Mouse (Mus musculus): ENCODE results near the gene Fgfr4. TPM values are rescaled to one million over a fixed set of nuclear protein-coding genes. Genes with fewer than 3 reads are reported as not detected.
"Not testable (repeated sequence)": the region's sequence is repeated elsewhere in the genome, so short reads cannot be mapped to it uniquely, and the experiment has no call there.

Gene Fgfr4
- polyA plus RNA-seq, 1 experiment from 2014 or later = 1.1 TPM

GRCm38 (mm10) chr13:55191535-55191934, 39.1 kb downstream of the Fgfr4 start:
- Histone ChIP-seq H3K27me3 (replicated peaks) (no peaks in the 10 kb centered on the region), H3K9ac (no peak overlapping the region), H3K4me2 (no peak overlapping the region), H3K36me3 (no peaks in the 10 kb centered on the region), H3K4me3 (no peak overlapping the region), H3K9me3 (no peaks in the 10 kb centered on the region), H3K4me1 (peaks cover 15% of the 10 kb centered on the region), H3K27ac (replicated peaks) (no peak overlapping the region)
- WGBS = 87% methylated on average over 5 of the region's 5 CpGs
- ATAC-seq (ENCODE audit: extremely low read depth, insufficient number of reproducible peaks, low FRiP score, low TSS enrichment) = no peak

DNA sequence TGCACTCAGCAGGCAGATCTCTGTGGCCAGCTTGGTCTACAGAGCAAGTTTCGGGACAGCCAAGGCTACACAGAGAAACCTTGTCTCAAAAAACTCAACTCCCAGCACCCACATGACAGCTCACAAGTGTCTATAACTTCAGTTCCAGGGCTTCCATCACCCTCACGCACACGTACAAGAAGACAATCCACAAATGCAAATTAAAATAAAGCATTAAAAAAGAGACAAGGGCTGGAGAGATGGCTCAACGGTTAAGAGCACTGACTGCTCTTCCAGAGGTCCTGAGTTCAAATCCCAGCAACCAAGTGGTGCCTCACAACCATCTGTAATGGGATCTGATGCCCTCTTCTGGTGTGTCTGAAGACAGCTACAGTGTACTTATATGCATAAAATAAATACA, 50.3 kb downstream of the Fgfr4 start:
- not testable (repeated sequence) for H3K4me1 ChIP-seq; ATAC-seq (ENCODE audit: extremely low read depth, insufficient number of reproducible peaks, low FRiP score, low TSS enrichment)

DNA sequence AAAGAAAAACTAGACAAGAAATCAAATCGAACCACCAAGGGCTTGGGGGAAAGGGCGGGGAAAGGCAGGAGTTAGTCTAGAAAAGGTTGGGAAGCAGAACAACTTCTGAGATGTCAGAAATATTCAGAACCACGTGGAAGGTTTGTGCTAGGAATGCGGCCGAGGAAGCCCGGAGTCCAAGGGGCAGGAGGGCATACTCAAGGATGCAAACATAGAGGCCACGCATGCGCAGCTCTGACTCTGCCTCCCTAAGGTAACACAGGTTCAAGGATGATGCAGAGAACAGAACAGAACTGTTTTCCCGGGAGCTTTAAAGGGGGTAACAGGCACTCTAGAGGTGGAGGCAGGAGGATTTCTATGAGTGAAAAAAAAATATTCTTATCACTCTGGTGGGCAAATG, 51.3 kb downstream of the Fgfr4 start:
- H3K27me3 ChIP-seq (replicated peaks) = 0 out of 2 replicates have a peak, but pooled peaks cover 3% of the 10 kb centered on the region
- no peak for ATAC-seq (ENCODE audit: extremely low read depth, insufficient number of reproducible peaks, low FRiP score, low TSS enrichment)
- H3K36me3 ChIP-seq = no peaks in the 10 kb centered on the region
- no peaks in the 10 kb centered on the region for H3K4me1 ChIP-seq
- H3K4me3 ChIP-seq = no peak overlapping the region
- no peak overlapping the region for H3K4me2 ChIP-seq
- no peaks in the 10 kb centered on the region for H3K9me3 ChIP-seq
- 68% methylated on average over 9 of the region's 9 CpGs for WGBS
- H3K27ac ChIP-seq (replicated peaks) = no peak overlapping the region
- no peak overlapping the region for H3K9ac ChIP-seq

More for the DNA sequence above, 50.3 kb downstream of the Fgfr4 start:
- H3K4me2 ChIP-seq; H3K9ac ChIP-seq; H3K36me3 ChIP-seq; H3K9me3 ChIP-seq; H3K27me3 ChIP-seq (replicated peaks); H3K27ac ChIP-seq (replicated peaks); H3K4me3 ChIP-seq: not testable (repeated sequence)
- WGBS = 86% methylated on average over 4 of the region's 4 CpGs

DNA sequence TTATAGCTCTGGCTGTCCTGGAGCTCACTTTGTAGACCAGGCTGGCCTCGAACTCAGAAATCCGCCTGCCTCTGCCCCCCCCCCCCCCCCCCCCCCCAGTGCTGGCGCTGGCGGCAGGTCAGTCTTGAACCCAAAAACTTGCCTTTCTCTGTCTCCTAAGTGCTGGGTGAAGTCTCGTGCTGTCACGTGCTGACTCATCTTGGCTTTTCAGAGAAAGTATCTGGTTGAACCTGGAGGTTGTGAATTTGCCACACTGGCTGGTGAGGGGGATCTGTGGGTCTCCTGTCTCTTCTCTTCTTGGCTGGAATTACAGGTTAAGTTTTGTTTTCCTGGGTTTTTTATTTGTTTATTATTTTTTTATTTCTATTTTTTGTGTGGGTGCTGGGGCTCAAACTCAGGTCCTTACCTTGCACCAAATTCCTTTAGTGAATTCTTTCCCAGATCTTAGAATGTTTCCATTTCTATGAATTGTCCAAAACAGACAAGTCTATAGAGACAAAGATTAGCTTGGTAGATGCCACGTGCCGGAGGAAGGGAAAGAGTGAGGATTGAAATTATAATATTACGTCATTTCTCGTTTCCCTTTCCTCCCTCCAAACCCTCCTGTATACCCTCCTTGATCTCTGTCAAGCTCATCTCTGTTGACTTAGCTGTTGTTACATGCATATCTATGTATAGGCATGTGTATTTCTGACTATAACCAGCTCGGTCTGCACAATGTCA, 52.4 kb downstream of the Fgfr4 start:
- no peak for ATAC-seq (ENCODE audit: extremely low read depth, insufficient number of reproducible peaks, low FRiP score, low TSS enrichment)
- H3K9ac ChIP-seq = no peak overlapping the region
- peaks cover 5% of the 10 kb centered on the region for H3K4me1 ChIP-seq
- H3K4me2 ChIP-seq = no peak overlapping the region
- no peak overlapping the region for H3K4me3 ChIP-seq
- WGBS = 79% methylated on average over 8 of the region's 11 CpGs
- 0 out of 2 replicates have a peak, but pooled peaks cover 3% of the 10 kb centered on the region for H3K27me3 ChIP-seq (replicated peaks)
- no peak overlapping the region for H3K27ac ChIP-seq (replicated peaks)
- no peaks in the 10 kb centered on the region for H3K36me3 ChIP-seq
- no peaks in the 10 kb centered on the region for H3K9me3 ChIP-seq

DNA sequence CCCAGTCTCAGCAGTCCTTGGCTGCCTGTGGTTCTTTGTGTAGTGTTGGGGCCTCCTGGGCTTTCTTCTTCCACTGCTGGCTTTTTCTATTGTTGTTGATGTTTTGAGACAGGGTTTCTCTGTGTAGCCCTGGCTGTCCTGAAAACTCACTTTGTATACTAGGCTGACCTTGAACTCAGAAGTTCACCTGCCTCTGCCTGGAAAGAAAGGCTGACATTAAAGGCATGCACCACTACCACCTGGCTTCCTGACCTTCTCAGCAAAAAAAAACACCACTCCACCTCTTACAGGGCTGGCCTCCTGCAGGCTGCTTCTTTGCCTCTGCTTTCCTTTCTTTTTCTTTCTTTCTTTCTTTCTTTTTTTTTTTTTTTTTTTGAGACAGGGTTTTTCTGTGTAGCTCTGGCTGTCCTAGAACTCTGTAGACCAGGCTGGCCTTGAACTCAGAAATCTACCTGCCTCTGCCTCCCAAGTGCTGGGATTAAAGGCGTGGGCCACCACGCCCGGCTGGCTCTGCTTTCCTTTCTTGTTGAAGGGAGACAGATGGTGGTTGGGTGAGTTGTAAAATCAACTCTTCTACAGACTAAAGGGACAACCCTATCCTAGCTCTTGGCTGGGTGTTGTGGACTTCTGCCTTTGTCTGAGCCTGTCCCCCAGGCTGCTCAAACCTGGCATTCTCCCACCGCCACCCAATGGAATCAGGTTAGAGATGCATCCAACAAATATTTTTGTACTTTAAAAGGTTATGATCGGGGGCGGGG, 53.2 kb downstream of the Fgfr4 start:
- Histone ChIP-seq H3K36me3 (no peaks in the 10 kb centered on the region), H3K4me3 (no peak overlapping the region)

GRCm38 (mm10) chr13:55208837-55209648, 56.6 kb downstream of the Fgfr4 start:
- H3K36me3 ChIP-seq = peaks cover 10% of the 10 kb centered on the region
- no peaks in the 10 kb centered on the region for H3K9me3 ChIP-seq
- no peak overlapping the region for H3K4me3 ChIP-seq
- ATAC-seq (ENCODE audit: extremely low read depth, insufficient number of reproducible peaks, low FRiP score, low TSS enrichment) = no peak
- H3K4me2 ChIP-seq = 0 out of 2 replicates have a peak overlapping the region, but pooled peaks have one; percentile 88
- no peak overlapping the region; the same call in 1 of the 2 replicates for H3K9ac ChIP-seq
- no peak overlapping the region for H3K27ac ChIP-seq (replicated peaks)
- peaks cover 20% of the 10 kb centered on the region for H3K4me1 ChIP-seq
- WGBS = 71% methylated on average over 13 of the region's 13 CpGs
- H3K27me3 ChIP-seq (replicated peaks) = 0 out of 2 replicates have a peak, but pooled peaks cover 3% of the 10 kb centered on the region

More for the DNA sequence above, 53.2 kb downstream of the Fgfr4 start:
- Histone ChIP-seq H3K9ac (no peak overlapping the region), H3K4me1 (peaks cover 8% of the 10 kb centered on the region), H3K27me3 (replicated peaks) (0 out of 2 replicates have a peak, but pooled peaks cover 3% of the 10 kb centered on the region), H3K9me3 (no peaks in the 10 kb centered on the region), H3K27ac (replicated peaks) (no peak overlapping the region), H3K4me2 (no peak overlapping the region)
- ATAC-seq (ENCODE audit: extremely low read depth, insufficient number of reproducible peaks, low FRiP score, low TSS enrichment) = no peak
- 84% methylated on average over 6 of the region's 6 CpGs for WGBS

DNA sequence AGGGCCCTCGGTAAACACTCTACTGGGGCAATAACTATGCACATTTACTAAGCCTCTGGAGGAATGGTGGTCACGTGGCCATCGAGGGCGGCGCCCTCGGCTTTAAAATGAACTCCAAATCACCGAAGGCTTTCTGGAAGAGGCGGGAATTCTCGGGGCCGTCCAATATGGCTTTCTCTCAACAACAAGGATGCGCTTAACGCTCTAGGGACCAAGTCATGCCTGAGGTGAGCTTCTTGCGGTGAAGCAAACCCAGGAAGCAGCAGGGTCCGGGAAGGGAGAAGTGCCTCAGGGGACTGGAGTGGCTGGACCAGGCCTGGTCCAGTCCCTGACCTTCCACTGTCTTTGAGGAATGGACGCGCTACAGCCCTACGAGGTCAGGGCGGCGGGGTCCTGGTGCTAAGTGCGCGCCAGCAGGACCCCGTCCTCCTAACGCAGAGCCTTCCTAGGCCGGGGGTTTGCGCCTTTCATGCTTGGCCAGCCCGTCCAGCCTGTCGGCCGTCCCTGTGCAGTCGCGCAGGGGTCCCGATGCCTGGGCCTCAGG, 57.3 kb downstream of the Fgfr4 start, which contains the start of gene Nsd1:
Nsd1 (plus strand) TSS at position 134 of the 544 bp plus-strand sequence.
- peak within 1 kb of the TSS; percentile 73 for H3K4me3 ChIP-seq
- H3K36me3 ChIP-seq = peaks cover 16% of the 10 kb centered on the region
- H3K9me3 ChIP-seq = no peaks in the 10 kb centered on the region
- peak within 1 kb of the TSS; percentile 88 for H3K4me2 ChIP-seq
- 0 out of 2 replicates have a peak, but pooled peaks cover 3% of the 10 kb centered on the region for H3K27me3 ChIP-seq (replicated peaks)
- 26% methylated on average over 31 of the region's 31 CpGs for WGBS
- no peak for ATAC-seq (ENCODE audit: extremely low read depth, insufficient number of reproducible peaks, low FRiP score, low TSS enrichment)
- H3K9ac ChIP-seq = peak within 1 kb of the TSS; percentile 96
- peak within 1 kb of the TSS; percentile 97 for H3K27ac ChIP-seq (replicated peaks)
- H3K4me1 ChIP-seq = peaks cover 27% of the 10 kb centered on the region

DNA sequence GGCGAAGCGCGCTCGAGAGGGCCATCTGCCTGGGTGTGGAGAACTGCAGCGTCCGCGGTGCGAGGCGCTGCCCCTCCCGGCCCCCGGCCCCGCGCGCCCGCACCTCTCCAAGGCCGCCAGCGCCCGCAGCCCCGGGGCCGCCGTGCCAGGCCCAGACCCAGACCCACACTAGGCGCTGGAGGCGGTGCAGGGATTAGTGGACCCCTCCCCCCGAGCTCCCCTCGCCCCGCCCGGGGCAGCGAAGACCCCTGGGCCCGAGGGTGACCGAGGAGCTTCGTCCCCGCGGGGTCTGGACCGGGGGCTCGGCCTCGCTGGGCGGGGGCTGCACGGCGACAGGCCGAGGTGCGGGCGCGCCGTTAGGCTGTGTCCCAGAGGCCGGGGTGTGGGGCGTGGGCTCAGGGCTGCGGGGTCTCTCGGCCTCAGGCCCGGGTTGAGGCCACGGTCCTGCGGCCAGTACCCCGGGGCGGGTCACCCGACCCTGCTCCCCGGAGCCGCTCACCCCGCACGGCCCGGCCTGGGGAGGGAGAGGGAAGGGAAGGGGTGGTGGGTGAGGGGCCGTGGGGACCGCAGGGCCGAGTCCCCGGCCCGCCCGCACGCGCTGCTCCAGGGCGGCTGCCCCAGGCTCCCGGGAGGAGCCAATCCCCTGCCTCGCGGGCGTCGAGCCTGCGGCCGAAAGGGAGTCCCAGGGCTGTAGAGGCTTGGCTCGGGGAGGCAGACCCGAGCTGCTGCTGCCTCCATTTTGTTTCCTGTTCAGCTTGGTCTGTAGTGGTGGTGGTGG, 57.9 kb downstream of the Fgfr4 start:
- Histone ChIP-seq H3K4me3 (peak overlapping the region; percentile 73), H3K4me1 (peaks cover 32% of the 10 kb centered on the region), H3K9ac (peak overlapping the region; percentile 96), H3K27ac (replicated peaks) (peak overlapping the region; percentile 97), H3K4me2 (peak overlapping the region; percentile 88), H3K27me3 (replicated peaks) (0 out of 2 replicates have a peak, but pooled peaks cover 3% of the 10 kb centered on the region), H3K9me3 (no peaks in the 10 kb centered on the region), H3K36me3 (peaks cover 19% of the 10 kb centered on the region)
- 1% methylated on average over 55 of the region's 77 CpGs for WGBS
- peak; percentile 24 for ATAC-seq (ENCODE audit: extremely low read depth, insufficient number of reproducible peaks, low FRiP score, low TSS enrichment)

DNA sequence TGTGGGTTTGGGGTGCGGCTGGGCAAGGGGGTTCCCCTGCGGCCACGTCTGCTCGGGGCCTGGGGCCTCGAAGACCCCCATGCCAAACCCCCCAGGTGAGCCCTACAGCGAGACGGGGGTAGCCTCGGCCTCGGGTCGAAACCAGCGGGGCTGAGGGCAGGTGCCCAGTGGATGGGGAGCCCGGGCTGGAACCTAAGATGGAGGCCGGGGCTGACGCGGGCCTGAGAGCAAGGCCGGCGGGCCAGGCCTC, 58.5 kb downstream of the Fgfr4 start:
- Histone ChIP-seq H3K36me3 (peaks cover 24% of the 10 kb centered on the region), H3K4me2 (peak overlapping the region; percentile 88), H3K4me1 (peaks cover 37% of the 10 kb centered on the region), H3K27me3 (replicated peaks) (0 out of 2 replicates have a peak, but pooled peaks cover 3% of the 10 kb centered on the region), H3K4me3 (peak overlapping the region; percentile 73), H3K9ac (peak overlapping the region; percentile 96), H3K27ac (replicated peaks) (peak overlapping the region; percentile 97), H3K9me3 (no peaks in the 10 kb centered on the region)
- peak; percentile 24 for ATAC-seq (ENCODE audit: extremely low read depth, insufficient number of reproducible peaks, low FRiP score, low TSS enrichment)
- WGBS = 1% methylated on average over 17 of the region's 17 CpGs

GRCm38 (mm10) chr13:55211221-55212010, 59.0 kb downstream of the Fgfr4 start:
- Histone ChIP-seq H3K36me3 (peaks cover 29% of the 10 kb centered on the region), H3K4me2 (peak overlapping the region; percentile 88), H3K27ac (replicated peaks) (peak overlapping the region; percentile 97), H3K27me3 (replicated peaks) (0 out of 2 replicates have a peak, but pooled peaks cover 3% of the 10 kb centered on the region), H3K9ac (peak overlapping the region; percentile 96), H3K4me1 (peaks cover 42% of the 10 kb centered on the region), H3K9me3 (no peaks in the 10 kb centered on the region), H3K4me3 (peak overlapping the region; percentile 73)
- ATAC-seq (ENCODE audit: extremely low read depth, insufficient number of reproducible peaks, low FRiP score, low TSS enrichment) = peak; percentile 73
- WGBS = under 1% methylated on average over 44 of the region's 93 CpGs
